Mouse (Mus musculus): ENCODE results near the gene Foxn3. TPM values are rescaled to one million over a fixed set of nuclear protein-coding genes. Genes with fewer than 3 reads are reported as not detected.

Gene Foxn3
- polyA plus RNA-seq, 1 experiment: 5.8 TPM

GRCm38 (mm10) chr12:99293532-99293931, 269.9 kb downstream of the Foxn3 start:
- H3K4me3 ChIP-seq: no peak overlapping the region
- no peaks in the 10 kb centered on the region for H3K79me2 ChIP-seq (ENCODE audit: control insufficient read depth, insufficient read depth)
- no peak for TF ChIP-seq POLR2AphosphoS2 (IDR thresholded peaks at IDR 0.05; ENCODE audit: insufficient read length, low read depth)
- no peak for TF ChIP-seq TCF3 (IDR thresholded peaks at IDR 0.05; ENCODE audit: insufficient read length, low read depth)
- no peak for TF ChIP-seq SRF (IDR thresholded peaks at IDR 0.05; ENCODE audit: control insufficient read depth, insufficient read length, low read depth)
- no peak for TF ChIP-seq CEBPB (IDR thresholded peaks at IDR 0.05; ENCODE audit: insufficient read depth, poor library complexity, severe bottlenecking)
- no peak for TF ChIP-seq MAX (IDR thresholded peaks at IDR 0.05; ENCODE audit: low read depth)
- TF ChIP-seq REST (IDR thresholded peaks at IDR 0.05; ENCODE audit: insufficient read depth, insufficient read length): no peak
- no peak for TF ChIP-seq MYOG (IDR thresholded peaks at IDR 0.05; ENCODE audit: control insufficient read depth in 1 of 3, insufficient read depth in 1 of 3, insufficient read length in 2 of 3, low read depth in 2 of 3)
- H3K4me2 ChIP-seq (ENCODE audit: low read depth): no peak overlapping the region
- no peaks in the 10 kb centered on the region for H3K27me3 ChIP-seq (ENCODE audit: control insufficient read depth, insufficient read depth, insufficient read length)
- no peaks in the 10 kb centered on the region for H3K36me3 ChIP-seq (ENCODE audit: control insufficient read depth, insufficient read depth)
- H3ac ChIP-seq (ENCODE audit: control insufficient read depth, insufficient read length): no peak overlapping the region

- no peak overlapping the region for H3K4me2 ChIP-seq (ENCODE audit: low read depth)
- no peak overlapping the region for H3ac ChIP-seq (ENCODE audit: control insufficient read depth, insufficient read length)
- no peak overlapping the region for H3K4me3 ChIP-seq
- TF ChIP-seq POLR2A (IDR thresholded peaks at IDR 0.05; ENCODE audit: insufficient read length, low read depth): no peak
- TF ChIP-seq SRF (IDR thresholded peaks at IDR 0.05; ENCODE audit: control insufficient read depth, insufficient read length, low read depth): no peak
- TF ChIP-seq REST (IDR thresholded peaks at IDR 0.05; ENCODE audit: insufficient read depth, insufficient read length): no peak
- H3K36me3 ChIP-seq (ENCODE audit: control insufficient read depth, insufficient read depth): no peaks in the 10 kb centered on the region
- no peaks in the 10 kb centered on the region for H3K27me3 ChIP-seq (ENCODE audit: control insufficient read depth, insufficient read depth, insufficient read length)
- no peaks in the 10 kb centered on the region for H3K79me2 ChIP-seq (ENCODE audit: control insufficient read depth, insufficient read depth)
These were observed 271.2 kb downstream of the Foxn3 start for GRCm38 (mm10) chr12:99292152-99292551.

DNA sequence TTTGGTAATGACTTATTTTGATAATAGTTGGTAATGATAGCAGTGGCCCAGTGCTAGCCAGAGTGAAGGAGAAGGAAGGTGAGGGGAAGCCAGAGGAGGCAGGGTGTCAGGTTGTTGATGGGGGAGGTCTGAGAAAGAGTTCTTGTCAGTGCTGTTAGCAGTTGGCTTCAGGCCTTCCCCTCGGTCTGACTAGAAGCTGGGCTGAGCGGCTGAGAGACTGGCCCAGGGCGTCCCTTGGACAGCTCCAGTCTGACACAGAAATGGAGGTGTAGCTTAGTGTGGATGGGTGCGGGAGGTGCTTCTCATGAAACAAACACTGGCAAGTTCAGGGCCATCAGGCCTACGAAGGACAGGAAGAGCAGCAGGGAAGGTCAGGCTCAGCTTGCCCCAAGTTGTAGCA, 276.3 kb downstream of the Foxn3 start:
- Histone ChIP-seq H3K27me3 (ENCODE audit: control insufficient read depth, insufficient read depth, insufficient read length) (no peaks in the 10 kb centered on the region), H3K4me2 (ENCODE audit: low read depth) (no peak overlapping the region), H3K79me2 (ENCODE audit: control insufficient read depth, insufficient read depth) (no peaks in the 10 kb centered on the region), H3K36me3 (ENCODE audit: control insufficient read depth, insufficient read depth) (no peaks in the 10 kb centered on the region), H3K4me3 (no peak overlapping the region), H3ac (ENCODE audit: control insufficient read depth, insufficient read length) (no peak overlapping the region)
- no peak for TF ChIP-seq POLR2A (IDR thresholded peaks at IDR 0.05; ENCODE audit: insufficient read length, low read depth)
- TF ChIP-seq USF1 (IDR thresholded peaks at IDR 0.05; ENCODE audit: low read depth): no peak
- no peak for TF ChIP-seq TCF12 (IDR thresholded peaks at IDR 0.05; ENCODE audit: insufficient read depth, poor library complexity, severe bottlenecking)
- TF ChIP-seq CEBPB (IDR thresholded peaks at IDR 0.05; ENCODE audit: insufficient read depth, poor library complexity, severe bottlenecking): no peak
- TF ChIP-seq MYOD1 (IDR thresholded peaks at IDR 0.05; ENCODE audit: control insufficient read depth in 1 of 3, insufficient read length in 2 of 3, low read depth in 2 of 3): no peak
- TF ChIP-seq SRF (IDR thresholded peaks at IDR 0.05; ENCODE audit: control insufficient read depth, insufficient read length, low read depth): no peak
- TF ChIP-seq POLR2AphosphoS2 (IDR thresholded peaks at IDR 0.05; ENCODE audit: insufficient read length, low read depth): no peak
- no peak for TF ChIP-seq MYOG (IDR thresholded peaks at IDR 0.05; ENCODE audit: control insufficient read depth in 1 of 3, insufficient read depth in 1 of 3, insufficient read length in 2 of 3, low read depth in 2 of 3)
- TF ChIP-seq E2F4 (IDR thresholded peaks at IDR 0.05; ENCODE audit: insufficient read depth): no peak
- no peak for TF ChIP-seq REST (IDR thresholded peaks at IDR 0.05; ENCODE audit: insufficient read depth, insufficient read length)

DNA sequence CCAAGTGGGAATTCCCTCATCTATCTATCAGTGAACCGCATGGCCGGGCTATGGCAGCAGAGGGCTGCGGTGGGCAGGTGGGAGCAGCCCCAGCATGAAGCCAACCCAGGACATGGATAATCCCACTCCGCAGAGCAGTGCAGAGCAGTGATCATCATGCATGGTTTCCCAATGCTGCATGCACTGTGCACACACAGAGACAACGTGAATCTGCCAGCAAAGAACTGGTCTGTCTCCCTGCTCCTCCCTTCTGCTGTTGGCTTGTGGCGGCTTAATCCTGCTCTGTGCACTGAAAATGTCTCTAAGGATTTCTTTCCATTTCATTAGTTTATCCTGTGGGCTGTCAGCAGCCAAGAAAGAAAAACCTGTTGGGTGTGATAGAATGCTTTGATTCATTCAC, 276.7 kb downstream of the Foxn3 start:
- no peak overlapping the region for H3K4me3 ChIP-seq
- no peaks in the 10 kb centered on the region for H3K79me2 ChIP-seq (ENCODE audit: control insufficient read depth, insufficient read depth)
- TF ChIP-seq POLR2A (IDR thresholded peaks at IDR 0.05; ENCODE audit: insufficient read length, low read depth) (no peak), REST (IDR thresholded peaks at IDR 0.05; ENCODE audit: insufficient read depth, insufficient read length) (no peak), SRF (IDR thresholded peaks at IDR 0.05; ENCODE audit: control insufficient read depth, insufficient read length, low read depth) (no peak), MYOG (IDR thresholded peaks at IDR 0.05; ENCODE audit: control insufficient read depth in 1 of 3, insufficient read depth in 1 of 3, insufficient read length in 2 of 3, low read depth in 2 of 3) (no peak), MAX (IDR thresholded peaks at IDR 0.05; ENCODE audit: low read depth) (no peak), E2F4 (IDR thresholded peaks at IDR 0.05; ENCODE audit: insufficient read depth) (no peak), TCF3 (IDR thresholded peaks at IDR 0.05; ENCODE audit: insufficient read length, low read depth) (no peak), POLR2AphosphoS2 (IDR thresholded peaks at IDR 0.05; ENCODE audit: insufficient read length, low read depth) (no peak), CEBPB (IDR thresholded peaks at IDR 0.05; ENCODE audit: insufficient read depth, poor library complexity, severe bottlenecking) (no peak), MYOD1 (IDR thresholded peaks at IDR 0.05; ENCODE audit: control insufficient read depth in 1 of 3, insufficient read length in 2 of 3, low read depth in 2 of 3) (no peak), USF1 (IDR thresholded peaks at IDR 0.05; ENCODE audit: low read depth) (no peak), TCF12 (IDR thresholded peaks at IDR 0.05; ENCODE audit: insufficient read depth, poor library complexity, severe bottlenecking) (no peak)
- H3K36me3 ChIP-seq (ENCODE audit: control insufficient read depth, insufficient read depth): no peaks in the 10 kb centered on the region
- no peak overlapping the region for H3ac ChIP-seq (ENCODE audit: control insufficient read depth, insufficient read length)
- no peak overlapping the region for H3K4me2 ChIP-seq (ENCODE audit: low read depth)
- H3K27me3 ChIP-seq (ENCODE audit: control insufficient read depth, insufficient read depth, insufficient read length): no peaks in the 10 kb centered on the region

DNA sequence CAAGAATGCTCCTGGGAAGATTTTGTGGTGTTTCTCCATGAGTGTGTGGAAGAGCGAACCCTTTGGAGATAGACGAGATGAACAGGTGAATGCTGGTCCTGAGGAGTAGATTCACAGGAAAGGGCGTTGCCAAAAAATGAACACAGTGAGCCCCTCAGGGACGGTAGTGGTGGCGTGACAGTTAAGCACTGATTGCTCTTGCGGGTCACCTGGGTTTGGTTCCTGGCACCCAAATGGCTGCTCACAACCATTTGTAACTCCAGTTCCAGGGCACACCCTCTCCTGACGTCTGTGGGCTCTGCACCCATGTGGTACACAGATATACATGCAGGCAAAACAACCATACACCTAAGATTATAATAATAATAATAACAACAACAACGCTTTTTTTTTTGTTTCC, 277.7 kb downstream of the Foxn3 start:
- no peak overlapping the region for H3K4me3 ChIP-seq
- H3K4me2 ChIP-seq (ENCODE audit: low read depth): no peak overlapping the region
- TF ChIP-seq MYOD1 (IDR thresholded peaks at IDR 0.05; ENCODE audit: control insufficient read depth in 1 of 3, insufficient read length in 2 of 3, low read depth in 2 of 3): no peak
- TF ChIP-seq CEBPB (IDR thresholded peaks at IDR 0.05; ENCODE audit: insufficient read depth, poor library complexity, severe bottlenecking): no peak
- TF ChIP-seq REST (IDR thresholded peaks at IDR 0.05; ENCODE audit: insufficient read depth, insufficient read length): no peak
- no peak for TF ChIP-seq MYOG (IDR thresholded peaks at IDR 0.05; ENCODE audit: control insufficient read depth in 1 of 3, insufficient read depth in 1 of 3, insufficient read length in 2 of 3, low read depth in 2 of 3)
- TF ChIP-seq MAX (IDR thresholded peaks at IDR 0.05; ENCODE audit: low read depth): no peak
- TF ChIP-seq USF1 (IDR thresholded peaks at IDR 0.05; ENCODE audit: low read depth): no peak
- no peak for TF ChIP-seq E2F4 (IDR thresholded peaks at IDR 0.05; ENCODE audit: insufficient read depth)
- no peak for TF ChIP-seq TCF12 (IDR thresholded peaks at IDR 0.05; ENCODE audit: insufficient read depth, poor library complexity, severe bottlenecking)
- no peak for TF ChIP-seq POLR2A (IDR thresholded peaks at IDR 0.05; ENCODE audit: insufficient read length, low read depth)
- TF ChIP-seq TCF3 (IDR thresholded peaks at IDR 0.05; ENCODE audit: insufficient read length, low read depth): no peak
- TF ChIP-seq SRF (IDR thresholded peaks at IDR 0.05; ENCODE audit: control insufficient read depth, insufficient read length, low read depth): no peak
- no peak for TF ChIP-seq POLR2AphosphoS2 (IDR thresholded peaks at IDR 0.05; ENCODE audit: insufficient read length, low read depth)
- no peaks in the 10 kb centered on the region for H3K79me2 ChIP-seq (ENCODE audit: control insufficient read depth, insufficient read depth)
- no peaks in the 10 kb centered on the region for H3K27me3 ChIP-seq (ENCODE audit: control insufficient read depth, insufficient read depth, insufficient read length)
- no peak overlapping the region for H3ac ChIP-seq (ENCODE audit: control insufficient read depth, insufficient read length)
- no peaks in the 10 kb centered on the region for H3K36me3 ChIP-seq (ENCODE audit: control insufficient read depth, insufficient read depth)

All from myocyte (in vitro differentiated cells).